Comparison of ENCODE assay signal across 18 mouse cellular contexts in the genomic region with DNA sequence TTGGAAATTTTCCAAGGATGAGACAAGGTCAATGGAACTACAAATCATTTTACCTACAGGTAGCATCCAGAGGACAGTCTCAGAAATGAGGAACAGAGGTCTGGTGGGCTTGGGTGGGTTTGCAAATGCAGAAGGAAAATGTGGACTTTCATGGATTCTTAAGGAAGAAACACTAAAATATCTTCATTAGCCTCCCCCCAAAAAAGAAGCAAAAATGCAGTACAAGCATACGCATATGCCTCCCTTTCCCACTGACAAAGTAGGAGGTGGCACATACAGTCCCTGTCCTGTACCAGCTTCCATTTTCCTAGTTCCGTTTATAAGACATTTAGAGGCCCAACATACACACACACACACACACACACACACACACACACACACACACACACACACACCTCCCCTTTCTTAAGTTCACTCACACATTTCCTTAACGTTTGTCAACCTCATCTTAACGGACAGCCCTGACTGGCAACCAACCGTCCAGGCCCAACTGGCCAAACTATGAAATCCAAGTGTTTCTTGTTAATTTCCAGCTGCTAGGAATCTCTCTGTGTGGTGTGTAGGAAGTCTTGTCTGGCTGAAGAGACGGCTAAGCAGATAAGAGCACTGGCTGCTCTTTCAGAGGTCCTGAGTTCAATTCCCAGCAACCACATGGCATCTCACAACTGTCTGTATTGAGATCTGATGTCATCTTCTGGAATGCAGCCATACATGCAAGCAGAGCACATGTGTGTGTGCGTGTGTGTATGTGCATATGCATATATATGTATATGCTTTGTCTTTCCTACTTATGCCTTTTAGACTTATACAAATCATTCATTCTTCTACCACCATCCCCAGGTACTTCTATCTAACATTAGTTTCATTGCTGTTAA.
"Had no signal": no experiment of that assay in that cellular context is flagged by ENCODE, and none has a peak within 500 bp of the region (broad histone marks: within the 10 kb centered on the region; RNA-seq: fewer than 3 reads in every experiment).

No protein-coding gene starts in this region.

- DNase-seq: lung, adult 18-20 months; lung, postnatal 14 days; lung, postnatal 4 days; midbrain, embryonic 14.5 days; retina, postnatal 1 day; right cerebral cortex, adult 18-20 months; right cerebral cortex, postnatal 25 days; right cerebral cortex, postnatal 4 days; spleen, adult 18-20 months; thymus, adult 18-20 months; thymus, postnatal 14 days; thymus, postnatal 36 days had no signal

- H3K4me1 ChIP-seq: lung, embryonic 15.5 days; midbrain, embryonic 10.5 days; midbrain, embryonic 12.5 days had no signal

- H3K9ac ChIP-seq: lung, embryonic 15.5 days; midbrain, embryonic 12.5 days had no signal

- H3K36me3 ChIP-seq: lung, embryonic 15.5 days; midbrain, embryonic 10.5 days; midbrain, embryonic 12.5 days had no signal

- ATAC-seq: lung, postnatal 0 days; midbrain, embryonic 16.5 days had no signal

- H3K4me2 ChIP-seq: lung, embryonic 15.5 days; midbrain, embryonic 12.5 days had no signal

- H3K27ac ChIP-seq: lung, embryonic 15.5 days; midbrain, embryonic 10.5 days; midbrain, embryonic 12.5 days had no signal

- H3K27me3 ChIP-seq: midbrain, embryonic 12.5 days had no signal

- H3K9me3 ChIP-seq: lung, embryonic 15.5 days; midbrain, embryonic 10.5 days; midbrain, embryonic 12.5 days had no signal

- H3K4me3 ChIP-seq: lung, embryonic 15.5 days; midbrain, embryonic 10.5 days; midbrain, embryonic 12.5 days; myocyte had no signal
